Mouse (Mus musculus) MEL (cell line): ENCODE measurements around the gene Tfap4.

ENCODE experiments used
- MAX ChIP-seq: IDR thresholded peaks from 2 replicates; pipeline ENCODE4 v1.6.1; 2011; ENCODE audit warnings: low read length, improper control_type of control experiment
- RCOR1 ChIP-seq: IDR thresholded peaks from 2 replicates; pipeline ENCODE4 v1.6.1; 2012; ENCODE audit warnings: low read depth, mild to moderate bottlenecking, inconsistent platforms, low read length, improper control_type of control experiment
- SIN3A ChIP-seq: IDR thresholded peaks from 2 replicates; pipeline ENCODE4 v1.6.1; 2012; ENCODE audit warnings: low read length, improper control_type of control experiment, inconsistent platforms
- USF1 ChIP-seq: IDR thresholded peaks from 2 replicates; pipeline ENCODE4 v1.6.1; 2014; ENCODE audit warnings: low read depth, mild to moderate bottlenecking, inconsistent platforms, low read length, improper control_type of control experiment, moderate library complexity

DNA sequence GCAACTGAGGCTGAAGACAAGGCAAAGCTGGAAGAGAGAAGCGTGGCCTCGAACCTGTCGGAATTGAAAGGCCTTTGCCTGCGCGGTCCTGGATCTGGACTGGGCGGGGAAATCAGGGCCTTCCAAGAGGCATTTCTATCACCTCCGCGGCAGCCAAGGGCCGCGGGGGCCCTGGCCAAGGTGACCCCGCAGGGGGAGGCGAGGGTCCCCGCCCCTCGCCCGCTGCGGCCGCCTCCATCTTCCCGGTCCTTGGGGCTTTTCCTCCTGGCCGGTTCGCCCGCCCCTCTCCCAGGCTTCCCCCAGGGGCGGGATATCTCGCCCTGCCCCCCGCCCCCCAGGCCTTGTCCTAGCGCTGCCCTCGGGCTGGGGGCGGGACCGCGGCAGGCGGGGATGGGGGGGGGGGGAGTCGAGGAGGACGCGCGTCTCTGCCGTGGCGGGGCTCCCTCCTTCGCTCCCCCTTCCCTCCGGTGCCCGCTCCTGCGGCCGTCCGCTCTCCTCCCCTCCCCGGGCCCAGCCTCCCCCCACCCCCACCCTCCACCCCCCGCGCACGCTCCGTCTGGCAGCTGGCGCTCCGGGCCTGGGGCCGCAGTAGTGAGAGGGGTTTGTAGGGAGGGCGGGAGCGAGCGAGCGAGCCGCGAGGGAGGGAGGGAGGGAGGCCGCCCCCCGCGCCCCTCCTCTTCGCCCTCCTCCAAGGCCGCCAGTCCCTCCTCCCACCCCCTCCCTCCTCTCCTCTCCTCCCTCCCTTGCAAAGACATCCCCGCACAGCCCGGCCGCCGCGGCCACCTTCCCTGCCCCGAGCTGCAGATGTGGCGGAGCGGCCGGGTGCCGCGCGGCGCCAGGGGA is 34.5 kb upstream of the Tfap4 start, which contains the start of gene Glis2:
- TF ChIP-seq USF1, result no peak
- no peak for TF ChIP-seq RCOR1
- no peak for TF ChIP-seq MAX
- TF ChIP-seq SIN3A, result no peak
